Mouse (Mus musculus) ZHBTc4 (cell line): ENCODE measurements at regions not wholly inside any gene's neighbourhood (a gene's known extent, or its start where the extent isn't known, plus 50 kb on each side); places are given as distances from the start of the nearest gene placed in this dataset.

Experiments
- DNase-seq: peaks from one replicate; pipeline ENCODE4 v3.0.0-alpha.2; 2011; ENCODE audit warnings: low read depth, low spot score

DNA sequence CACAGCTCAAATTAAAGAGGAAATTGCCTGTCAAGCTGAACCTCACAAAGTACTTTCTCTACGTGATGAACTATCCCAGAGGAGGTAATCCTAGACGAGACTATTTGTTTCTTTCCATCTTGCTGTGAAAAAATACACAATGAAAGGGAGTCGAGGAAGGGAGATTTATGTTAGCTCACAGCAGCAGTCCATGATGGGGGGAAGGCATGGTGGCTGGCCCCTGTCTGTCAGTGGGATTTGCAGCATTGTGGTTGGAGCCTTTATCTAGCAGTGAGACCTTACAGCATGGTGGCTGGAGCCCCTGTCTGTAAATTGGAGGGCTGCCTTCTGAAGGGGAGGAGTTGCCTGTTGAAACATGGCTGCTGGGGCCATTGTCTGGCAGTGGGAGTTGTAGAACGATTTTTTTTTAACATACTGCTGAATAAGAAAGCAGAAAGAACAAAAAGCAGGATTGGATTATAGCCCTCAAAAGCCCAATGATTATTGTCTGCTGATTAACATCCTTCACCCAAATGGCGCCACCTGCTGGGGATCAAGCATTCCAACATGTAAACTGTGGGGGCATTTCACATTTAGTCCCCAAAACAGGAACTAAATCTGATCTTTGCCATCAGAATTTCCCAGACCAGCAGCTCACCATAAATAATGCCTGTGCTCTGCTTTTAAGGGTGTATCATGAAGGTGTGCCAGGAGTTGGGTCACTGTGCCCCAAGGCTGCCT, 54.0 kb upstream of the Ripor2 start:
- peak; percentile 61 for DNase-seq
